Mouse (Mus musculus) liver, embryonic 16.5 days (tissue): ENCODE results near the gene Ehbp1. TPM values are rescaled to one million over a fixed set of nuclear protein-coding genes. Genes with fewer than 3 reads are reported as not detected.

ENCODE experiments used
- ATAC-seq: fragments of 200-750 bp; cut with Nextera tagmentation; 2 replicates; pipeline ENCODE4 v1.8.0; 2017; ENCODE audit warnings: low read depth, mild to moderate bottlenecking, moderate number of reproducible peaks, moderate library complexity
- H3K27ac ChIP-seq: fragments of 300-500 bp; sonication (generic); 2 replicates; pipeline ENCODE4 v1.5.1; 2014; ENCODE audit warnings: mild to moderate bottlenecking, low read length
- H3K27me3 ChIP-seq: fragments of 300-500 bp; sonication (generic); 2 replicates; pipeline ENCODE4 v1.6.1; 2014; ENCODE audit warnings: low read depth, low read length, mixed read lengths; ENCODE audit not compliant: control insufficient read depth, insufficient read depth
- H3K36me3 ChIP-seq: fragments of 300-500 bp; sonication (generic); 2 replicates; pipeline ENCODE4 v1.6.1; 2014; ENCODE audit warnings: mild to moderate bottlenecking; ENCODE audit not compliant: control insufficient read depth, insufficient read depth
- H3K4me1 ChIP-seq: fragments of 300-500 bp; sonication (generic); 2 replicates; pipeline ENCODE4 v1.6.1; 2014; ENCODE audit warnings: low read depth, low read length, mixed read lengths; ENCODE audit not compliant: control insufficient read depth
- H3K4me2 ChIP-seq: fragments of 300-500 bp; sonication (generic); 2 replicates; pipeline ENCODE4 v1.6.1; 2014; ENCODE audit warnings: low read depth, low read length, mixed read lengths
- H3K4me3 ChIP-seq: fragments of 300-500 bp; sonication (generic); 2 replicates; pipeline ENCODE4 v1.5.1; 2014; ENCODE audit warnings: low read depth, mild to moderate bottlenecking, low read length
- H3K9ac ChIP-seq: fragments of 300-500 bp; sonication (generic); 2 replicates; pipeline ENCODE4 v1.6.1; 2014; ENCODE audit warnings: low read depth, low read length
- H3K9me3 ChIP-seq: fragments of 300-500 bp; sonication (generic); replicated peaks from 2 replicates; pipeline ENCODE4 v1.6.1; 2016; ENCODE audit warnings: low read length; ENCODE audit not compliant: control insufficient read depth
- WGBS: fragments of 180-500 bp; shearing (Covaris S2); extraction: QIAGEN DNeasy Blood & Tissue Kit; methylation state at CpG from one replicate; pipeline ENCODE4 v1.1.7; 2014; ENCODE audit not compliant: insufficient replicate concordance; 5-methylcytosine and 5-hydroxymethylcytosine counted together
- polyA plus RNA-seq: library from polyadenylated mRNA; unstranded; fragments of >200 nt; fragmentation: Nextera tagmentation; extraction: Ambion mirVana; gene quantifications from 2 replicates; pipeline ENCODE4 v1.2.1, GENCODE M21; 2015

Gene Ehbp1
- polyA plus RNA-seq, 1 experiment from 2014 or later: 3.1 TPM

- Histone ChIP-seq H3K4me3 (peak overlapping the region; percentile 1; the same call in 1 of the 2 replicates), H3K36me3 (peaks cover 2% of the 10 kb centered on the region; the same call in 1 of the 2 replicates), H3K4me1 (peaks cover 5% of the 10 kb centered on the region), H3K9ac (peak overlapping the region; percentile 22; the same call in 1 of the 2 replicates), H3K27ac (peak overlapping the region; percentile 26), H3K27me3 (no peaks in the 10 kb centered on the region), H3K9me3 (no peaks in the 10 kb centered on the region), H3K4me2 (peak overlapping the region; percentile 31)
- 35% methylated on average over 6 of the region's 6 CpGs for WGBS
- peak; percentile 91 for ATAC-seq
These were observed 171.0 kb downstream of the Ehbp1 start for GRCm38 (mm10) chr11:22170962-22171638.

GRCm38 (mm10) chr11:22157882-22158281, 184.2 kb downstream of the Ehbp1 start:
- WGBS: 75% methylated on average over 4 of the region's 4 CpGs
- Histone ChIP-seq H3K4me3 (no peak overlapping the region), H3K4me1 (no peaks in the 10 kb centered on the region), H3K4me2 (no peak overlapping the region), H3K36me3 (no peaks in the 10 kb centered on the region), H3K27me3 (no peaks in the 10 kb centered on the region), H3K9ac (no peak overlapping the region), H3K9me3 (no peaks in the 10 kb centered on the region), H3K27ac (no peak overlapping the region)
- ATAC-seq: no peak

GRCm38 (mm10) chr11:22156182-22156581, 185.9 kb downstream of the Ehbp1 start:
- Histone ChIP-seq H3K36me3 (no peaks in the 10 kb centered on the region), H3K4me1 (no peaks in the 10 kb centered on the region), H3K9ac (no peak overlapping the region), H3K9me3 (no peaks in the 10 kb centered on the region), H3K4me3 (no peak overlapping the region), H3K27me3 (no peaks in the 10 kb centered on the region), H3K4me2 (no peak overlapping the region), H3K27ac (no peak overlapping the region)
- no peak for ATAC-seq
- WGBS: 73% methylated on average over 2 of the region's 2 CpGs

- no peak for ATAC-seq
- Histone ChIP-seq H3K27ac (no peak overlapping the region), H3K4me2 (no peak overlapping the region), H3K4me3 (no peak overlapping the region), H3K27me3 (no peaks in the 10 kb centered on the region), H3K4me1 (no peaks in the 10 kb centered on the region), H3K36me3 (no peaks in the 10 kb centered on the region), H3K9me3 (no peaks in the 10 kb centered on the region), H3K9ac (no peak overlapping the region)
- 72% methylated on average over 3 of the region's 3 CpGs for WGBS
These were observed 186.6 kb downstream of the Ehbp1 start for GRCm38 (mm10) chr11:22155366-22156095.

GRCm38 (mm10) chr11:22154501-22155294, 187.4 kb downstream of the Ehbp1 start:
- no peaks in the 10 kb centered on the region for H3K27me3 ChIP-seq
- H3K4me2 ChIP-seq: no peak overlapping the region
- H3K9ac ChIP-seq: no peak overlapping the region
- no peaks in the 10 kb centered on the region for H3K4me1 ChIP-seq
- 81% methylated on average over 9 of the region's 9 CpGs for whole genome bisulfite sequencing
- H3K9me3 ChIP-seq: no peaks in the 10 kb centered on the region
- H3K4me3 ChIP-seq: no peak overlapping the region
- no peak overlapping the region for H3K27ac ChIP-seq
- H3K36me3 ChIP-seq: no peaks in the 10 kb centered on the region; the same call in 1 of the 2 replicates
- ATAC-seq: no peak

- H3K4me1 ChIP-seq: no peaks in the 10 kb centered on the region
- H3K4me2 ChIP-seq: no peak overlapping the region
- H3K9me3 ChIP-seq: no peaks in the 10 kb centered on the region
- no peak overlapping the region for H3K27ac ChIP-seq
- no peaks in the 10 kb centered on the region for H3K27me3 ChIP-seq
- no peak overlapping the region for H3K4me3 ChIP-seq
- WGBS: 65% methylated on average over 2 of the region's 2 CpGs
- H3K36me3 ChIP-seq: no peaks in the 10 kb centered on the region
- H3K9ac ChIP-seq: no peak overlapping the region
- ATAC-seq: no peak
These were observed 201.4 kb downstream of the Ehbp1 start for GRCm38 (mm10) chr11:22140737-22141136.

- H3K9me3 ChIP-seq: no peaks in the 10 kb centered on the region
- H3K4me1 ChIP-seq: no peaks in the 10 kb centered on the region
- H3K27ac ChIP-seq: no peak overlapping the region
- no peak overlapping the region for H3K9ac ChIP-seq
- no peak overlapping the region for H3K4me3 ChIP-seq
- H3K27me3 ChIP-seq: no peaks in the 10 kb centered on the region
- no peak for ATAC-seq
- no peak overlapping the region for H3K4me2 ChIP-seq
- H3K36me3 ChIP-seq: no peaks in the 10 kb centered on the region
These were observed 203.6 kb downstream of the Ehbp1 start for GRCm38 (mm10) chr11:22138466-22138865.

- no peaks in the 10 kb centered on the region for H3K27me3 ChIP-seq
- H3K4me3 ChIP-seq: no peak overlapping the region
- H3K9ac ChIP-seq: no peak overlapping the region
- H3K36me3 ChIP-seq: no peaks in the 10 kb centered on the region
- WGBS: 91% methylated on average over 2 of the region's 2 CpGs
- H3K4me2 ChIP-seq: no peak overlapping the region
- no peaks in the 10 kb centered on the region for H3K4me1 ChIP-seq
- H3K9me3 ChIP-seq: no peaks in the 10 kb centered on the region
- no peak overlapping the region for H3K27ac ChIP-seq
- no peak for ATAC-seq
These were observed 216.9 kb downstream of the Ehbp1 start for GRCm38 (mm10) chr11:22125188-22125587.

- WGBS: 73% methylated on average over 3 of the region's 3 CpGs
- no peaks in the 10 kb centered on the region for H3K36me3 ChIP-seq
- H3K27ac ChIP-seq: no peak overlapping the region
- no peak for ATAC-seq
- no peak overlapping the region for H3K4me2 ChIP-seq
- H3K27me3 ChIP-seq: no peaks in the 10 kb centered on the region
- no peaks in the 10 kb centered on the region for H3K9me3 ChIP-seq
- H3K4me3 ChIP-seq: no peak overlapping the region
- H3K9ac ChIP-seq: no peak overlapping the region
- no peaks in the 10 kb centered on the region for H3K4me1 ChIP-seq
These were observed 223.2 kb downstream of the Ehbp1 start for GRCm38 (mm10) chr11:22118853-22119252.
